Mouse (Mus musculus) thymus, postnatal 25 days (tissue): ENCODE measurements at regions not wholly inside any gene's neighbourhood (a gene's known extent, or its start where the extent isn't known, plus 50 kb on each side); places are given as distances from the start of the nearest gene placed in this dataset.

Experiments used
- DNase-seq: peaks from one replicate; pipeline ENCODE4 v3.0.0; 2022

GRCm38 (mm10) chr9:113486494-113487081 lies 221.5 kb downstream of the Pdcd6ip start:
- no peak for DNase-seq

GRCm38 (mm10) chr9:113479897-113480296 lies 228.2 kb downstream of the Pdcd6ip start:
- DNase-seq: no peak

GRCm38 (mm10) chr9:113478761-113479265 lies 229.2 kb downstream of the Pdcd6ip start:
- no peak for DNase-seq

GRCm38 (mm10) chr9:113471781-113472180 lies 236.3 kb downstream of the Pdcd6ip start:
- DNase-seq: no peak

GRCm38 (mm10) chr9:113462888-113463287 lies 245.2 kb downstream of the Pdcd6ip start:
- no peak for DNase-seq

GRCm38 (mm10) chr9:113462267-113462887 lies 245.7 kb downstream of the Pdcd6ip start:
- DNase-seq: no peak

- no peak for DNase-seq
Observed at GRCm38 (mm10) chr9:113459885-113460284, 248.2 kb downstream of the Pdcd6ip start.

- no peak for DNase-seq
Observed at GRCm38 (mm10) chr9:113459221-113459620, 248.8 kb downstream of the Pdcd6ip start.

- DNase-seq: no peak
Observed at GRCm38 (mm10) chr9:113458741-113459154, 249.3 kb downstream of the Pdcd6ip start.

GRCm38 (mm10) chr9:113457169-113457850 lies 250.7 kb downstream of the Pdcd6ip start:
- DNase-seq: no peak

- DNase-seq: no peak
Observed at GRCm38 (mm10) chr9:113455577-113455976, 252.5 kb downstream of the Pdcd6ip start.

- no peak for DNase-seq
Observed at GRCm38 (mm10) chr9:113453231-113453630, 254.8 kb downstream of the Pdcd6ip start.

- peak; percentile 37 for DNase-seq
Observed at GRCm38 (mm10) chr9:113441770-113442411, 266.2 kb downstream of the Pdcd6ip start.

GRCm38 (mm10) chr9:113438394-113438793 lies 269.7 kb downstream of the Pdcd6ip start:
- DNase-seq: no peak

GRCm38 (mm10) chr9:113435921-113436320 lies 272.1 kb downstream of the Pdcd6ip start:
- DNase-seq: no peak

GRCm38 (mm10) chr9:113433424-113433823 lies 274.6 kb downstream of the Pdcd6ip start:
- DNase-seq: no peak

- DNase-seq: no peak
Observed at GRCm38 (mm10) chr9:113432601-113433179, 275.4 kb downstream of the Pdcd6ip start.

GRCm38 (mm10) chr9:113430411-113430810 lies 277.6 kb downstream of the Pdcd6ip start:
- DNase-seq: no peak

GRCm38 (mm10) chr9:113427281-113427680 lies 280.8 kb downstream of the Pdcd6ip start:
- DNase-seq: no peak

- DNase-seq: no peak
Observed at GRCm38 (mm10) chr9:113426324-113426723, 281.7 kb downstream of the Pdcd6ip start.

- DNase-seq: no peak
Observed at GRCm38 (mm10) chr9:113421645-113422044, 286.4 kb downstream of the Pdcd6ip start.

- DNase-seq: no peak
Observed at GRCm38 (mm10) chr9:113421121-113421520, 286.9 kb downstream of the Pdcd6ip start.

GRCm38 (mm10) chr9:113419801-113420200 lies 288.3 kb downstream of the Pdcd6ip start:
- no peak for DNase-seq
